Mouse (Mus musculus): ENCODE data around the gene Epha6.

GRCm38 (mm10) chr16:59832468-59832867, 772.9 kb downstream of the Epha6 start:
- TF ChIP-seq CTCF (IDR thresholded peaks at IDR 0.05; ENCODE audit: low read depth) (no peak), EP300 (IDR thresholded peaks at IDR 0.05; ENCODE audit: low read depth) (no peak)
